Mouse (Mus musculus) MEL (cell line): ENCODE results near the gene Nup160. TPM values are rescaled to one million over a fixed set of nuclear protein-coding genes. Genes with fewer than 3 reads are reported as not detected.

ENCODE experiments used
- DNase-seq: peaks from one replicate; pipeline ENCODE4 v3.0.0; 2011; ENCODE audit warnings: low read depth, low spot score
- H3K27ac ChIP-seq: 2 replicates; pipeline ENCODE4 v1.5.1; 2012; ENCODE audit warnings: low read depth, mild to moderate bottlenecking, control low read depth, low read length, moderate library complexity; ENCODE audit not compliant: control insufficient read depth
- H3K27me3 ChIP-seq, 2 experiments: fragments of 150-350 bp in 1 of 2; sonication (generic) in 1 of 2; 2 replicates each; pipeline ENCODE4 v1.6.1; 2012; ENCODE audit warnings: low read length in 2 of 2, mild to moderate bottlenecking in 2 of 2, improper control_type of control experiment in 1 of 2, moderate library complexity in 1 of 2; ENCODE audit not compliant: insufficient read depth in 2 of 2, control insufficient read depth in 1 of 2
- H3K36me3 ChIP-seq, 2 experiments: 2 replicates each; pipeline ENCODE4 v1.6.1; 2012 to 2014; ENCODE audit warnings: low read length in 2 of 2, improper control_type of control experiment in 1 of 2, inconsistent platforms in 1 of 2, mild to moderate bottlenecking in 1 of 2; ENCODE audit not compliant: insufficient read depth in 2 of 2, control insufficient read depth in 1 of 2
- H3K4me1 ChIP-seq, 2 experiments: fragments of 150-350 bp in 1 of 2; sonication (generic) in 1 of 2; 2 replicates each; pipeline ENCODE4 v1.6.1; 2012; ENCODE audit warnings: low read length in 2 of 2, improper control_type of control experiment in 1 of 2, mild to moderate bottlenecking in 1 of 2; ENCODE audit not compliant: insufficient read depth in 2 of 2, control insufficient read depth in 1 of 2
- H3K4me3 ChIP-seq, 2 experiments: fragments of 150-350 bp in 1 of 2; sonication (generic) in 1 of 2; 2 replicates each; pipeline ENCODE4 v1.5.1; 2012; ENCODE audit warnings: low read depth in 2 of 2, low read length in 2 of 2, mild to moderate bottlenecking in 2 of 2, moderate library complexity in 2 of 2, control low read depth in 1 of 2, improper control_type of control experiment in 1 of 2; ENCODE audit not compliant: control insufficient read depth in 1 of 2, insufficient read depth in 1 of 2
- H3K79me2 ChIP-seq: 2 replicates; pipeline ENCODE4 v1.6.1; 2012; ENCODE audit warnings: mild to moderate bottlenecking, low read length, moderate library complexity; ENCODE audit not compliant: control insufficient read depth, poor library complexity, insufficient read depth
- H3K9ac ChIP-seq: 2 replicates; pipeline ENCODE4 v1.6.1; 2012; ENCODE audit warnings: low read depth, mild to moderate bottlenecking, control low read depth, low read length, moderate library complexity; ENCODE audit not compliant: control insufficient read depth, poor library complexity, severe bottlenecking
- H3K9me3 ChIP-seq: fragments of 150-350 bp; sonication (generic); replicated peaks from 2 replicates; pipeline ENCODE4 v1.6.1; 2012; ENCODE audit warnings: mild to moderate bottlenecking, low read length, improper control_type of control experiment, moderate library complexity; ENCODE audit not compliant: insufficient read depth
- BHLHE40 ChIP-seq: IDR thresholded peaks from 2 replicates; pipeline ENCODE4 v1.6.1; 2012; ENCODE audit warnings: low read depth, mild to moderate bottlenecking, inconsistent platforms, low read length, improper control_type of control experiment, borderline replicate concordance
- CHD2 ChIP-seq: IDR thresholded peaks from 2 replicates; pipeline ENCODE4 v1.6.1; 2011; ENCODE audit warnings: low read length, improper control_type of control experiment
- E2F4 ChIP-seq: IDR thresholded peaks from 2 replicates; pipeline ENCODE4 v1.6.1; 2011; ENCODE audit warnings: low read depth, low read length, improper control_type of control experiment, borderline replicate concordance
- ELF1 ChIP-seq: IDR thresholded peaks from 2 replicates; pipeline ENCODE4 v1.6.1; 2014; ENCODE audit warnings: low read depth, mild to moderate bottlenecking, inconsistent platforms, low read length, improper control_type of control experiment, moderate library complexity
- EP300 ChIP-seq, 2 experiments: IDR thresholded peaks; 2 replicates each; pipeline ENCODE4 v1.6.1; 2011; ENCODE audit warnings: improper control_type of control experiment in 2 of 2, low read length in 2 of 2, low read depth in 1 of 2, mild to moderate bottlenecking in 1 of 2
- GABPA ChIP-seq: IDR thresholded peaks from 2 replicates; pipeline ENCODE4 v1.6.1; 2012; ENCODE audit warnings: low read depth, mild to moderate bottlenecking, inconsistent platforms, low read length, improper control_type of control experiment, moderate library complexity
- HCFC1 ChIP-seq: IDR thresholded peaks from 2 replicates; pipeline ENCODE4 v1.6.1; 2012; ENCODE audit warnings: low read depth, mild to moderate bottlenecking, inconsistent platforms, low read length, improper control_type of control experiment, moderate library complexity
- KAT2A ChIP-seq: conservative IDR thresholded peaks from 2 replicates; pipeline ENCODE4 v1.6.1; 2012; ENCODE audit warnings: low read depth, low read length, improper control_type of control experiment, inconsistent platforms
- MAX ChIP-seq: IDR thresholded peaks from 2 replicates; pipeline ENCODE4 v1.6.1; 2011; ENCODE audit warnings: low read length, improper control_type of control experiment
- MAZ ChIP-seq: IDR thresholded peaks from 2 replicates; pipeline ENCODE4 v1.6.1; 2012; ENCODE audit warnings: low read depth, mild to moderate bottlenecking, inconsistent platforms, low read length, improper control_type of control experiment
- MXI1 ChIP-seq: IDR thresholded peaks from 2 replicates; pipeline ENCODE4 v1.6.1; 2011; ENCODE audit warnings: mild to moderate bottlenecking, low read depth, low read length, improper control_type of control experiment
- MYB ChIP-seq: IDR thresholded peaks from 2 replicates; pipeline ENCODE4 v1.6.1; 2011; ENCODE audit warnings: mild to moderate bottlenecking, low read depth, low read length, improper control_type of control experiment
- NELFE ChIP-seq: IDR thresholded peaks from 2 replicates; pipeline ENCODE4 v1.6.1; 2011; ENCODE audit warnings: low read depth, low read length, improper control_type of control experiment
- POLR2AphosphoS5 ChIP-seq: IDR thresholded peaks from 2 replicates; pipeline ENCODE4 v1.6.1; 2012; ENCODE audit warnings: low read depth, borderline replicate concordance, mild to moderate bottlenecking, inconsistent platforms, low read length, moderate library complexity, mixed read lengths
- RCOR1 ChIP-seq: IDR thresholded peaks from 2 replicates; pipeline ENCODE4 v1.6.1; 2012; ENCODE audit warnings: low read depth, mild to moderate bottlenecking, inconsistent platforms, low read length, improper control_type of control experiment
- TAL1 ChIP-seq: IDR thresholded peaks from 2 replicates; pipeline ENCODE4 v1.6.1; 2012; ENCODE audit warnings: mild to moderate bottlenecking, inconsistent platforms, low read length, moderate library complexity, mixed read lengths
- TCF12 ChIP-seq: IDR thresholded peaks from 2 replicates; pipeline ENCODE4 v1.6.1; 2014; ENCODE audit warnings: low read depth, mild to moderate bottlenecking, inconsistent platforms, low read length, improper control_type of control experiment, moderate library complexity
- UBTF ChIP-seq: IDR thresholded peaks from 2 replicates; pipeline ENCODE4 v1.6.1; 2012; ENCODE audit warnings: low read depth, mild to moderate bottlenecking, inconsistent platforms, low read length, improper control_type of control experiment, moderate library complexity, borderline replicate concordance; ENCODE audit not compliant: insufficient read depth
- USF1 ChIP-seq: IDR thresholded peaks from 2 replicates; pipeline ENCODE4 v1.6.1; 2014; ENCODE audit warnings: low read depth, mild to moderate bottlenecking, inconsistent platforms, low read length, improper control_type of control experiment, moderate library complexity
- ZC3H11A ChIP-seq: IDR thresholded peaks from 2 replicates; pipeline ENCODE4 v1.6.1; 2012; ENCODE audit warnings: low read depth, mild to moderate bottlenecking, inconsistent platforms, low read length, improper control_type of control experiment
- ZKSCAN1 ChIP-seq: IDR thresholded peaks from 2 replicates; pipeline ENCODE4 v1.6.1; 2012; ENCODE audit warnings: low read depth, mild to moderate bottlenecking, inconsistent platforms, low read length, improper control_type of control experiment, moderate library complexity
- polyA plus RNA-seq, 2 experiments: library from polyadenylated mRNA; stranded (reverse) in 1 of 2; unstranded in 1 of 2; fragments of >175 nt in 1 of 2; fragments of >200 nt in 1 of 2; gene quantifications; 2 replicates each; pipeline versions ENCODE4 v1.2.1 to v1.2.4; 2012; ENCODE audit warnings: low replicate concordance in 2 of 2, low read depth in 1 of 2; ENCODE audit not compliant: insufficient read length in 2 of 2, insufficient read depth in 1 of 2, missing spikeins in 1 of 2
- total RNA-seq: library from RNA; depleted of rRNA; stranded (reverse); fragments of 300-350 nt; gene quantifications from 2 replicates; pipeline ENCODE4 v1.2.3, GENCODE M21; 2012

The Nup160 gene
- total and polyA plus RNA-seq, 3 experiments = 43.8 to 91.4 (median 63.8) TPM

GRCm38 (mm10) chr2:90754188-90754587 is 77.2 kb downstream of the Nup160 start (continued):
- no peak; the same call in 1 of the 2 replicates for TF ChIP-seq MAZ
- no peak for TF ChIP-seq UBTF
- TF ChIP-seq MAX = no peak
- no peak for TF ChIP-seq KAT2A
- TF ChIP-seq E2F4 = no peak
- TF ChIP-seq BHLHE40 = peak; percentile 67; the same call in 1 of the 2 replicates
- TF ChIP-seq TCF12 = peak; percentile 87
- TF ChIP-seq RCOR1 = peak; percentile 43; the same call in 1 of the 2 replicates
- TF ChIP-seq ELF1 = no peak
- no peak for TF ChIP-seq GABPA
- no peak for TF ChIP-seq CHD2
- no peak for TF ChIP-seq POLR2AphosphoS5
- TF ChIP-seq MXI1 = 0 out of 2 replicates have a peak, but pooled peaks have one; percentile 34
- peak; percentile 55; the same call in 1 of the 2 replicates for TF ChIP-seq MYB
- TF ChIP-seq ZKSCAN1 = peak; percentile 35; the same call in 1 of the 2 replicates
- TF ChIP-seq EP300 (IDR thresholded peaks at IDR 0.05; ENCODE audit: low read depth in 1 of 2, low read length in 2 of 2) = peak; percentile 87 to 89
- TF ChIP-seq ZC3H11A = no peak
- TF ChIP-seq USF1 = no peak

- Histone ChIP-seq H3K4me3 (no peak overlapping the region), H3K36me3 (peaks cover 0 to 70% of the 10 kb centered on the region in 2 experiments; a peak in 2 of 4 replicates), H3K27me3 (no peaks in the 10 kb centered on the region), H3K9ac (no peak overlapping the region), H3K9me3 (no peaks in the 10 kb centered on the region), H3K4me1 (no peaks in the 10 kb centered on the region), H3K27ac (no peak overlapping the region), H3K79me2 (peaks cover 4% of the 10 kb centered on the region)
- DNase-seq = no peak
- TF ChIP-seq HCFC1 (no peak), NELFE (no peak), CHD2 (no peak), ZKSCAN1 (no peak), E2F4 (no peak), TAL1 (no peak), KAT2A (no peak), RCOR1 (no peak), TCF12 (no peak)
These were observed 88.1 kb downstream of the Nup160 start for GRCm38 (mm10) chr2:90765123-90765522.
